Mouse (Mus musculus) liver, embryonic 14.5 days (tissue): ENCODE measurements around the gene Cyp46a1. TPM values are rescaled to one million over a fixed set of nuclear protein-coding genes. Genes with fewer than 3 reads are reported as not detected.

ENCODE experiments used
- ATAC-seq: fragments of 200-750 bp; cut with Nextera tagmentation; 2 replicates; pipeline ENCODE4 v1.8.0; 2017; ENCODE audit warnings: moderate number of reproducible peaks, mild to moderate bottlenecking, moderate library complexity; ENCODE audit not compliant: insufficient read depth
- DNase-seq, 3 experiments: peaks; one replicate each; pipeline ENCODE4 v3.0.0-alpha.2; 2012 to 2013; ENCODE audit warnings: low read depth in 3 of 3, low spot score in 3 of 3
- H3K27ac ChIP-seq: fragments of 300-500 bp; sonication (generic); 2 replicates; pipeline ENCODE4 v1.5.1; 2014; ENCODE audit warnings: moderate library complexity, mild to moderate bottlenecking, control low read depth, inconsistent platforms
- H3K27me3 ChIP-seq: fragments of 300-500 bp; sonication (generic); 2 replicates; pipeline ENCODE4 v1.6.1; 2014; ENCODE audit warnings: mild to moderate bottlenecking, low read length, moderate library complexity; ENCODE audit not compliant: control insufficient read depth, insufficient read depth
- H3K36me3 ChIP-seq: fragments of 300-500 bp; sonication (generic); replicated peaks from 2 replicates; pipeline ENCODE4 v1.6.1; 2014; ENCODE audit warnings: low read depth; ENCODE audit not compliant: control insufficient read depth, insufficient read depth
- H3K4me1 ChIP-seq, 2 experiments: fragments of 200-500 bp in 1 of 2; fragments of 300-500 bp in 1 of 2; sonication (generic) in 1 of 2; replicated peaks; 2 replicates each; pipeline ENCODE4 v1.6.1; 2012 to 2014; ENCODE audit warnings: antibody characterized with exemption in 1 of 2, inconsistent platforms in 1 of 2, low read length in 1 of 2; ENCODE audit not compliant: control insufficient read depth in 2 of 2, insufficient read depth in 2 of 2
- H3K4me2 ChIP-seq: fragments of 300-500 bp; sonication (generic); 2 replicates; pipeline ENCODE4 v1.6.1; 2014; ENCODE audit warnings: low read depth, mild to moderate bottlenecking, control low read depth, moderate library complexity
- H3K4me3 ChIP-seq, 2 experiments: fragments of 200-500 bp in 1 of 2; fragments of 300-500 bp in 1 of 2; sonication (generic) in 1 of 2; 2 replicates each; pipeline ENCODE4 v1.5.1; 2012 to 2014; ENCODE audit warnings: low read depth in 2 of 2, low read length in 2 of 2, mild to moderate bottlenecking in 2 of 2, control low read depth in 1 of 2, inconsistent platforms in 1 of 2, moderate library complexity in 1 of 2; ENCODE audit not compliant: insufficient read depth in 1 of 2
- H3K9ac ChIP-seq: fragments of 300-500 bp; sonication (generic); replicated peaks from 2 replicates; pipeline ENCODE4 v1.6.1; 2014; ENCODE audit warnings: mild to moderate bottlenecking, control low read depth, moderate library complexity
- H3K9me3 ChIP-seq: fragments of 300-500 bp; sonication (generic); 2 replicates; pipeline ENCODE4 v1.6.1; 2016; ENCODE audit warnings: low read length, mixed read lengths; ENCODE audit not compliant: control insufficient read depth
- CTCF ChIP-seq: IDR thresholded peaks from 2 replicates; pipeline ENCODE4 v1.5.1; 2016; ENCODE audit warnings: antibody characterized with exemption, low read depth, control low read depth
- EP300 ChIP-seq: IDR thresholded peaks from 2 replicates; pipeline ENCODE4 v1.6.1; 2016; ENCODE audit warnings: antibody characterized with exemption, low read depth
- WGBS: fragments of 180-500 bp; shearing (Covaris S2); extraction: QIAGEN DNeasy Blood & Tissue Kit; methylation state at CpG from one replicate; pipeline ENCODE4 v1.1.7; 2014; ENCODE audit not compliant: insufficient replicate concordance; 5-methylcytosine and 5-hydroxymethylcytosine counted together
- polyA plus RNA-seq, 2 experiments: library from polyadenylated mRNA; depleted of rRNA in 1 of 2; stranded (reverse) in 1 of 2; unstranded in 1 of 2; fragments of >200 nt; fragmentation: Nextera tagmentation in 1 of 2; extraction: Ambion mirVana in 1 of 2; gene quantifications; 2 replicates each; pipeline versions ENCODE4 v1.2.1 to v1.2.3; 2012 to 2014

Gene Cyp46a1
- polyA plus RNA-seq, 2 experiments, result 0.11 to 0.52 TPM

DNA sequence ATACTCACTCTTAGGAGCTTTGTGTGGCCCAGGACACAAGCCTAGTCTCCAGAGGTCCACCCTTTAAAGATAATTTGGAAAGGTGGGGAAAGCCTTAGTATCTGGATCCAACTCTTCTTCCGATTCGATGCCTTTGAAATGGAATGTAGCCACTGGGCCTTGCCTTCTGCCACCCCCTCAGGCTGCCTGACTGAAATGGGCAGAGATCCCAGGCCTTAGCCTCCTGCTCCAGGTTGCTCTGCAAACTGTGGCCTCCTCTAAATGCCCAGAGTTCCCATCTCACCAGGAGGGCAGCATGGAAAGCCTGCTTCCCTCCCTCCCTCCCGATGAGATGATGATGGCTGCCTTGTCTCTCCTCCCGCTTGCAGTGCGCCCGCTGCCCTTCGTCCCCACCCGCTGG, 47.2 kb upstream of the Cyp46a1 start:
- no peaks in the 10 kb centered on the region for H3K9me3 ChIP-seq
- no peak overlapping the region for H3K4me2 ChIP-seq
- no peaks in the 10 kb centered on the region; the same call in 1 of the 2 replicates for H3K27me3 ChIP-seq
- TF ChIP-seq CTCF (no peak), EP300 (no peak)
- no peak overlapping the region for H3K4me3 ChIP-seq
- no peak for ATAC-seq
- no peak overlapping the region for H3K9ac ChIP-seq
- DNase-seq, result no peak
- H3K36me3 ChIP-seq, result no peaks in the 10 kb centered on the region
- no peak overlapping the region for H3K27ac ChIP-seq
- no peaks in the 10 kb centered on the region for H3K4me1 ChIP-seq
- 79% methylated on average over 8 of the region's 8 CpGs for WGBS

- H3K4me1 ChIP-seq, result no peaks in the 10 kb centered on the region
- H3K4me2 ChIP-seq, result no peak overlapping the region
- TF ChIP-seq EP300 (no peak), CTCF (no peak)
- H3K9me3 ChIP-seq, result no peaks in the 10 kb centered on the region
- H3K9ac ChIP-seq, result no peak overlapping the region
- no peaks in the 10 kb centered on the region; the same call in 1 of the 2 replicates for H3K27me3 ChIP-seq
- WGBS, result 69% methylated on average over 19 of the region's 19 CpGs
- DNase-seq (no peak), ATAC-seq (no peak)
- no peak overlapping the region for H3K4me3 ChIP-seq
- no peak overlapping the region for H3K27ac ChIP-seq
- H3K36me3 ChIP-seq, result no peaks in the 10 kb centered on the region
These were observed 45.9 kb upstream of the Cyp46a1 start for GRCm38 (mm10) chr12:108288127-108288880.

DNA sequence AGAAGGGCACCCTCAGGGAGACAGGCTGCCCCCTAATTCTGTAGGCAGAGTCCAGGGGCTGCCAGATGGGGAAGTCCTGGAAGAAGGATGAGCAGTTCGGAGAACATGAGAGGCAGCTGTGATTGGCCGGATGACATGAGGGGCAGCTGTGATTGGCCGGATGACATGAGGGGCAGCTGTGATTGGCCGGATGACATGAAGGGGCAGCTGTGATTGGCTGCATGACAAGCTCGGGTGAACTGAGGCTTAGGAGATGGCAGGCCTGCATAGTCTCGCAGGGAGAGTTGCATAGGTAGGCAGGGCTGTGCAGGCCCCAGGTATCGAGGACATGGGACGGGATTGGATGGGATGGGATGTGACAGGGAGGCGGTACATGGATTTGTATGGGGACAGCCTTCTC, 41.8 kb upstream of the Cyp46a1 start:
- peak; percentile 56 for ATAC-seq
- no peak overlapping the region for H3K4me2 ChIP-seq
- H3K27me3 ChIP-seq, result no peaks in the 10 kb centered on the region
- DNase-seq, result no peak
- no peak overlapping the region for H3K4me3 ChIP-seq
- no peaks in the 10 kb centered on the region for H3K9me3 ChIP-seq
- no peaks in the 10 kb centered on the region for H3K4me1 ChIP-seq
- 10% methylated on average over 9 of the region's 9 CpGs for WGBS
- H3K27ac ChIP-seq, result no peak overlapping the region
- H3K36me3 ChIP-seq, result no peaks in the 10 kb centered on the region
- no peak overlapping the region for H3K9ac ChIP-seq
- TF ChIP-seq EP300 (no peak), CTCF (no peak)

DNA sequence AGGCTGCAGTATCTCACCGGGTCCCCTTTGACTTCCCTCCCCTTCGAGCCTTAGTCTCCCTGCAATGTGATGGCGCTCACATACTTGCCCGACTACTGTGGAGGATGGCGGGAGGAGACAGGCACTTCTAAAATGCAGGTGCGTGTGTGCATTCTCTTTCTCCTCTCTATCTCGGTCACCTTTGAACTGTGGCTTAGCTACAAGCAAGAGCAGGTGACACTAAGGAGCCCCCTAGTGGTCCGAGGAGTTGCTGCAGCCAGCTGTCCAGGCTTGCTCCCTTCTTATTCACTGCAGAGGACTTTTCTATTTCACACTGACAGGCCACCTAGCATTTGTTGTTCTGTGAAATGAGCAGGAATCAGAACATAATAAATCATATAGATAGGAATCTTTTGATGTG, 41.2 kb upstream of the Cyp46a1 start:
- DNase-seq (peak in 1 of 3 experiments; percentile 26), ATAC-seq (peak; percentile 64; the same call in 1 of the 2 replicates)
- Histone ChIP-seq H3K9me3 (no peaks in the 10 kb centered on the region), H3K36me3 (no peaks in the 10 kb centered on the region), H3K27me3 (no peaks in the 10 kb centered on the region), H3K9ac (no peak overlapping the region), H3K27ac (no peak overlapping the region), H3K4me1 (no peaks in the 10 kb centered on the region), H3K4me2 (no peak overlapping the region), H3K4me3 (no peak overlapping the region)
- no peak for TF ChIP-seq EP300
- TF ChIP-seq CTCF, result peak; percentile 87
- 2% methylated on average over 8 of the region's 8 CpGs for whole genome bisulfite sequencing

- Histone ChIP-seq H3K4me2 (no peak overlapping the region), H3K27ac (no peak overlapping the region), H3K9ac (no peak overlapping the region), H3K9me3 (no peaks in the 10 kb centered on the region), H3K36me3 (no peaks in the 10 kb centered on the region), H3K27me3 (no peaks in the 10 kb centered on the region), H3K4me1 (no peaks in the 10 kb centered on the region), H3K4me3 (no peak overlapping the region)
- 55% methylated on average over 3 of the region's 3 CpGs for WGBS
- no peak for TF ChIP-seq CTCF
- no peak for TF ChIP-seq EP300
- ATAC-seq (no peak), DNase-seq (no peak)
These were observed 39.6 kb upstream of the Cyp46a1 start for GRCm38 (mm10) chr12:108294620-108295019.
